Mouse (Mus musculus): ENCODE results near the gene Tsnax. TPM values are rescaled to one million over a fixed set of nuclear protein-coding genes. Genes with fewer than 3 reads are reported as not detected.

The Tsnax gene
- polyA plus RNA-seq, 1 experiment from 2014 or later, result 104 TPM

- Histone ChIP-seq H3K4me3 (replicated peaks) (no peak overlapping the region), H3K9ac (no peak overlapping the region), H3K27me3 (replicated peaks) (no peaks in the 10 kb centered on the region; the same call in 1 of the 2 replicates), H3K4me2 (replicated peaks) (no peak overlapping the region), H3K36me3 (no peaks in the 10 kb centered on the region), H3K9me3 (no peaks in the 10 kb centered on the region), H3K4me1 (replicated peaks) (peaks cover 8% of the 10 kb centered on the region; the same call in 1 of the 2 replicates), H3K27ac (no peak overlapping the region)
- ATAC-seq, result no peak
- 57% methylated on average over 5 of the region's 5 CpGs for WGBS
These were observed 36.4 kb downstream of the Tsnax start for GRCm38 (mm10) chr8:125049051-125049750.

DNA sequence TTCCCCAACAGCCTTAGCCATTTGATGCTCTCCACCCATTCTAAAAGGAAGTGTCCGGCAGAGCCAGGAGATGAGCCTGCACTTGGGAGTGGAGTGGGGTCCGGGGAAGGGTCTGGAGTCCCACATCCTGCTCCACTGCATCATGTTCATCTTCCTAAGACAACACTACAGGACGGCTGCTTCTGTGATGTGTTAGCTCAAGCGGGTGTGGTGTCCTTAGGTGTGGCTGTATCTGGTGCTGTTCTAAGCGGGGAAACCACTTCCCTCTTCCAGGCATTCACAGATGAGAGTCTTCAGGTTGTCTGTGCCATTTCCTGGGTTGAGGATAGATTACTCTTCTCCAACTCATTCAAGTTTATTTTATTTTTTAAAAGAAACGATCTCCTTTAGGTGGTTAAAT, 37.0 kb downstream of the Tsnax start:
- ATAC-seq, result no peak
- H3K9me3 ChIP-seq, result no peaks in the 10 kb centered on the region
- H3K4me2 ChIP-seq (replicated peaks), result no peak overlapping the region
- H3K36me3 ChIP-seq, result no peaks in the 10 kb centered on the region
- WGBS, result 51% methylated on average over 6 of the region's 6 CpGs
- peaks cover under 1% of the 10 kb centered on the region for H3K27me3 ChIP-seq (replicated peaks)
- no peak overlapping the region for H3K27ac ChIP-seq
- H3K4me3 ChIP-seq (replicated peaks), result no peak overlapping the region
- H3K4me1 ChIP-seq (replicated peaks), result peaks cover 8% of the 10 kb centered on the region; the same call in 1 of the 2 replicates
- H3K9ac ChIP-seq, result no peak overlapping the region

GRCm38 (mm10) chr8:125052026-125052425, 39.2 kb downstream of the Tsnax start:
- no peak overlapping the region for H3K4me2 ChIP-seq (replicated peaks)
- H3K4me1 ChIP-seq (replicated peaks), result peaks cover 8% of the 10 kb centered on the region; the same call in 1 of the 2 replicates
- no peak overlapping the region for H3K4me3 ChIP-seq (replicated peaks)
- H3K27ac ChIP-seq, result no peak overlapping the region
- H3K9ac ChIP-seq, result no peak overlapping the region
- no peaks in the 10 kb centered on the region for H3K9me3 ChIP-seq
- WGBS, result 39% methylated on average over 2 of the region's 2 CpGs
- no peak for ATAC-seq
- H3K36me3 ChIP-seq, result no peaks in the 10 kb centered on the region
- peaks cover 10% of the 10 kb centered on the region for H3K27me3 ChIP-seq (replicated peaks)

DNA sequence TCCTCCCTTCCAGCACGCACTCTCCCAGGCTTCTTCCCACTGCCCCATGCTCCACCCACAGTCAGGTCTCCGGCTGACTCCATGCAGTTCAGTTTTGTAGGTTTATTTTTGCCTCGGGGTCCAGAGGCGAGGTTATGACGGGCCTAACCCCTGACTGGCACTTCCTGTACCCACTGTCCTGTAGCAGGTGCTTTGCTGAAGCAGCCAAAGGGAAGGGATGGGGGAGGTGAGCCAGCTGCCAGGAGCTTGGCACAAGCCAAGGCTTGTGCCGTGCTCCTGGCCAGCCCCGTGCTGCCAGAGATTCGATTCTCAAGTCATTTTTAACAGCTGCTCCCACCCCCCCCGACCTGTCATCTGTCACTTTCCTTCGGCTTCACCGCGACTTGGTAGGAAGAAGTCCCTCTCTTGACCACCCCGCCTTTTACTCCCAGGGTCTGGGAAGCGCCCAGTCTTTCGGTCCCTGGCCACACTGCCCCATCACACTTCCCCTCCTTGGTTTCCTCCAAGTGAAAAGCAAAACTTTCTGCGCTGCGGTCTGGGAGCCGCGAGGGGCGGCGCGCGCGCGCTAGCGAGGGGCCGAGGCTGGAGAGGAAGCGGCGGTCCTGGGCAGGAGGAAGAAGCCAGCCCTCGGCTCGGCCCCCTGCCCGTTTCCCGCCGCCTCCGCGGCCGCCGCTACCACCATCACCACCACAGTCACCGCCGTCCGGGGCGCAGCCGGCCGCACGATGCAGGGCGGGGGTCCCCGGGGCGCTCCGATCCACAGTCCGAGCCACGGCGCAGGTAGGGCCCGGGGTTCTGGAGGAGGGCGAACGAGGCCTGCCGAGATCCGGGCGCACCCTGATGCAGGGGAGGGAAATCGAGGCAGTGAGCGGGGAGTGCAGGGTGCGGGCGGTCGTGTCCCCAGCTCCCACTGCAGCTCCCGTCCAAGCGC, 41.0 kb downstream of the Tsnax start, which contains the start of gene Disc1:
TSS of gene Disc1 (plus strand) at position 691 of the 931 bp plus-strand sequence.
- peaks cover 10% of the 10 kb centered on the region for H3K27me3 ChIP-seq (replicated peaks)
- peak within 1 kb of the TSS; percentile 64 for H3K4me3 ChIP-seq (replicated peaks)
- peaks cover 8% of the 10 kb centered on the region; the same call in 1 of the 2 replicates for H3K4me1 ChIP-seq (replicated peaks)
- no peaks in the 10 kb centered on the region for H3K9me3 ChIP-seq
- H3K36me3 ChIP-seq, result no peaks in the 10 kb centered on the region
- WGBS, result 2% methylated on average over 58 of the region's 65 CpGs
- H3K4me2 ChIP-seq (replicated peaks), result peak within 1 kb of the TSS; percentile 95
- peak within 1 kb of the TSS; percentile 59 for H3K27ac ChIP-seq
- peak within 1 kb of the TSS; percentile 73 for H3K9ac ChIP-seq
- ATAC-seq, result peak; percentile 77

DNA sequence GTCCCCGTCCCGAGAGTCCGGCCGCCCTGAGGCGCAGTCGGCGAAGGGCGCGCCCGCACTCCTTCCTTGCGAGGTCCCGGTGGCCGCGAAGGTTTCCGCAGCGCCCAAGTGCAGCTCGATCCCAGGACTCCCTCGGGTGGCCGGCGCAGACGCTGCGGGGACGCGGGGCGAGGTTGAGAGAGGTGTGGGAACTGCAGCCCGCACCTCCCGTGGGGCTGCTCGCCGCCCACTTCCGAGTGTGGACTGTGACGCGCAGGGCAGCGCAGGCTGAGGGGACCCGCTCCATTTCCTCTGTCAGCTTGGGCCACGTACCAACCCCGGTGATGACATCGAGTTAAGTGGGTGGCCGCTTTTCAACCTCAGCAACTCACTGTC, 41.6 kb downstream of the Tsnax start:
- no peaks in the 10 kb centered on the region for H3K36me3 ChIP-seq
- H3K9ac ChIP-seq, result peak overlapping the region; percentile 73
- peak; percentile 67 for ATAC-seq
- peaks cover 8% of the 10 kb centered on the region; the same call in 1 of the 2 replicates for H3K4me1 ChIP-seq (replicated peaks)
- peaks cover 10% of the 10 kb centered on the region for H3K27me3 ChIP-seq (replicated peaks)
- H3K4me2 ChIP-seq (replicated peaks), result peak overlapping the region; percentile 95
- H3K4me3 ChIP-seq (replicated peaks), result peak overlapping the region; percentile 64
- H3K27ac ChIP-seq, result peak overlapping the region; percentile 59
- under 1% methylated on average over 38 of the region's 38 CpGs for WGBS
- H3K9me3 ChIP-seq, result no peaks in the 10 kb centered on the region

- Histone ChIP-seq H3K4me1 (replicated peaks) (no peaks in the 10 kb centered on the region), H3K9me3 (no peaks in the 10 kb centered on the region), H3K4me2 (replicated peaks) (no peak overlapping the region), H3K36me3 (no peaks in the 10 kb centered on the region), H3K27ac (no peak overlapping the region), H3K27me3 (replicated peaks) (no peaks in the 10 kb centered on the region), H3K4me3 (replicated peaks) (no peak overlapping the region), H3K9ac (no peak overlapping the region)
- 76% methylated on average over 8 of the region's 8 CpGs for WGBS
- no peak for ATAC-seq
These were observed 48.1 kb downstream of the Tsnax start for GRCm38 (mm10) chr8:125060904-125061303.

DNA sequence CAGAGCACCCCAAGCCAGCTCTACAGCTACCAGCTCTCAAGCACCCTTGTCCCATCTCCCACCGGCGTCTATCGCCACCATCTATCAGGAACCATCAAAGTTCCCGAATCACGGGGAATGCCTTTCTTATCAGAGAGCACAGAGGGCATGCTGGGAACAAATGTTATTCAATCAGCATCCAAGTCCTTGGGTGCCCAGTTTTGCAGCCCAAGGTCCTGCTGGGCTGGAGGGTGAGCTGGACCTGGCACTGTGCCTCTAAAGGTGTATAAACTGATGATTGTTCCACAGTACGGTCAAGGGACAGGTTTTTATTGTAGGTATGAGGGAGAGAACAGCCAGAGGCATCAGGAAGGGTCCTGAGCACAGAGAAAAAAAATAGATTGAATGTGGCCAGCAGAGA, 52.8 kb downstream of the Tsnax start:
- no peak for ATAC-seq
- Histone ChIP-seq H3K9me3 (no peaks in the 10 kb centered on the region), H3K36me3 (no peaks in the 10 kb centered on the region), H3K9ac (no peak overlapping the region), H3K27ac (no peak overlapping the region), H3K4me2 (replicated peaks) (no peak overlapping the region), H3K4me3 (replicated peaks) (no peak overlapping the region), H3K27me3 (replicated peaks) (no peaks in the 10 kb centered on the region), H3K4me1 (replicated peaks) (no peaks in the 10 kb centered on the region)
- 75% methylated on average over 6 of the region's 6 CpGs for WGBS

DNA sequence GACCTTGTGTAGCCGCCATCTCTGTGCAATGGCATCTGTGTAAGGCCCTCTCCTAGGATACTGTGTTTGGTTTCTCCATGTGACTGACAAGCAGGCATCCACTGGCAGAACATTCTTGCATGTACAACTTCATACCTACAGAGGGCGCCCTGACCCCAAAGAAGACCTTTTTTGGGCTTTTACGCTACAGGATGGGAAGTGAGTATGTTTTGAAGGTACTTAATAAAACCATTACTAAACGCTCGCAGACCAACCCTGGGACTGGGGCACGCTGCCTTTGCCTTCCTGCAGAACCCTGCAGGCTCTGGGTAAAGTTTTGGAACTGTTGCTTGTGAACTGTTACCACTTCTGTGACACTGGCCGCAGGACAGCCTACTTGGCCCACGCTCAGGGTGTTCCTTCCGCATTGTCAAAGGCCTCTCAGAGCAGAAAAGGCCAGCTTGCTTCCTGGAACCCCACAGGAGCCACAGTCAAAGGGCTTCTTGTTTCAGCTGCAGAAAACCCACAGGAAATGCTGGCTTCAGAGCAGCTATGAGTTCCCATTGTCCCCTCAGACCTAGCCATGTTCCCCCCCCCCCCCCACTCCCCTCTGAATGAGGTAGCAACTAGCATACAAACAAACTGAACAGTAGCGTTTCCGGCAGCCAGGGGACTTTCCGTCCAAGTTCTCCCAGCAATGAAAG, 54.3 kb downstream of the Tsnax start:
- H3K9ac ChIP-seq, result no peak overlapping the region
- H3K4me3 ChIP-seq (replicated peaks), result no peak overlapping the region
- no peaks in the 10 kb centered on the region for H3K27me3 ChIP-seq (replicated peaks)
- 36% methylated on average over 12 of the region's 12 CpGs for WGBS
- H3K4me1 ChIP-seq (replicated peaks), result no peaks in the 10 kb centered on the region
- H3K36me3 ChIP-seq, result no peaks in the 10 kb centered on the region
- peak; percentile 59 for ATAC-seq
- H3K4me2 ChIP-seq (replicated peaks), result peak overlapping the region; percentile 15; the same call in 1 of the 2 replicates
- H3K27ac ChIP-seq, result peak overlapping the region; percentile 52
- no peaks in the 10 kb centered on the region for H3K9me3 ChIP-seq

- H3K4me1 ChIP-seq (replicated peaks), result no peaks in the 10 kb centered on the region
- 77% methylated on average over 9 of the region's 9 CpGs for WGBS
- H3K4me2 ChIP-seq (replicated peaks), result no peak overlapping the region
- H3K9me3 ChIP-seq, result no peaks in the 10 kb centered on the region
- no peak overlapping the region for H3K9ac ChIP-seq
- H3K36me3 ChIP-seq, result no peaks in the 10 kb centered on the region
- no peak overlapping the region for H3K4me3 ChIP-seq (replicated peaks)
- ATAC-seq, result peak; percentile 51; the same call in 1 of the 2 replicates
- H3K27me3 ChIP-seq (replicated peaks), result no peaks in the 10 kb centered on the region
- peak overlapping the region; percentile 52 for H3K27ac ChIP-seq
These were observed 54.8 kb downstream of the Tsnax start for GRCm38 (mm10) chr8:125067596-125067960.

- Histone ChIP-seq H3K4me1 (replicated peaks) (no peaks in the 10 kb centered on the region), H3K9ac (no peak overlapping the region), H3K4me3 (replicated peaks) (no peak overlapping the region), H3K4me2 (replicated peaks) (no peak overlapping the region), H3K36me3 (no peaks in the 10 kb centered on the region), H3K9me3 (no peaks in the 10 kb centered on the region), H3K27ac (0 out of 2 replicates have a peak overlapping the region, but pooled peaks have one; percentile 52), H3K27me3 (replicated peaks) (no peaks in the 10 kb centered on the region)
- 81% methylated on average over 6 of the region's 6 CpGs for WGBS
- ATAC-seq, result no peak
These were observed 55.5 kb downstream of the Tsnax start for GRCm38 (mm10) chr8:125068146-125068905.

DNA sequence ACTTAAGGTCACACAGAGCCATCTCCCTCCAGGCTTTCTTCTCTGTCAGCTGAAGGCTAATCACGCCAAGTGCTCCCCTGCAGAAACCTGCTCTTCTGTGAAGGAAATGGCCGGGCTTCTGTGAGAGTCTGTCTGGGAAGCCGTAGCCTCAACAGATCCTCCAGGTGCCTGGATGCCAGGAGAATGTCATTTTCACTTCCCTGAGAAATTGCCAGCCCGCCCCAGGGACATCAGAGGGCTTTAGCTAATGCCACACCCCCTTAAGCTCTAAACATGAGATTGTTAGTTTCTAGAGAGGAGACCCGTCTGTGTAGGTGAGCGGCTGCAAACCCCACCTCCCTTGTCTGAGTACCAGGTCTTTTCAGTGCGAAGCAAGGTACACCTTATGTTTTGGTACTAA, 56.5 kb downstream of the Tsnax start:
- Histone ChIP-seq H3K9ac (no peak overlapping the region), H3K9me3 (no peaks in the 10 kb centered on the region), H3K27ac (no peak overlapping the region), H3K27me3 (replicated peaks) (no peaks in the 10 kb centered on the region), H3K36me3 (no peaks in the 10 kb centered on the region), H3K4me3 (replicated peaks) (no peak overlapping the region), H3K4me1 (replicated peaks) (no peaks in the 10 kb centered on the region), H3K4me2 (replicated peaks) (no peak overlapping the region)
- 71% methylated on average over 7 of the region's 7 CpGs for WGBS
- no peak for ATAC-seq

Data from intestine, embryonic 15.5 days (tissue).